Mouse (Mus musculus): Measurements from ENCODE around the gene Zfp638. TPM values are rescaled to one million over a fixed set of nuclear protein-coding genes. Genes with fewer than 3 reads are reported as not detected.
A peak's percentile ranks its signal among the peaks of the same experiment; 100 is the strongest.

The Zfp638 gene
- total RNA-seq, 1 experiment = 96.6 TPM

DNA sequence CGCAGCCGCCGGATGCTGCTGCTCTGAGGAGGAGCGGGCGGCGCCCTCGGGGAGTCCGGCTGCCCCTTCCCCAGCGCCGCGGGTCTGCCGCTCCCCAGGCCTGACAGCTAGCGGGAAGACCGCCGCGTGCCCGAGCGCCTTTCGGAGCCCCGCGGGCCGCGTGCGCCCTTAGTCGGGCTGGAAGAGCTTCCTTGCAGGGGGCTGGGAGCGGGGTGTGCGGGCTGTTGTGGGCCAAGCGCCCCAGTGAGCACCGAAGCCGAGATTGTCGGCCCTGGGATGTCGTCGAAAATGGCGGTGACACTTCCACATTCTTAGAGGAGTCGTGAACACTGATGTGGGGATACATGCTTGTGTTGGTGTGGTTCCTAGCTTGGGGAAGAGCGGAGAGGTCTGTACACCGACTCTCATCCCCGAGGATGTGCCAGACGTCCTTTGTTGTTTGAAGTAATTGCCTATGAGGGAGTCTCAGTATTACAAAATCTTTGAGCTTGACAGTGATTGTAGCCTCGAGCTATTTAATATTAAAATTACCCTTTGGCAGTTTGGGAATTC, 47.9 kb downstream of the Zfp638 start:
- peak overlapping the region; percentile 95 for H3K27ac ChIP-seq (ENCODE audit: insufficient read depth, low read depth, low read length, poor library complexity, severe bottlenecking)
- H3K4me1 ChIP-seq (ENCODE audit: control insufficient read depth in 2 of 2, insufficient read depth in 2 of 2, low read length in 2 of 2, poor library complexity in 1 of 2) = peaks cover 0 to 5% of the 10 kb centered on the region in 2 experiments; a peak in 1 of 4 replicates
- TF ChIP-seq ZNF384 (IDR thresholded peaks at IDR 0.05; ENCODE audit: low read depth, low read length) (no peak), CHD2 (IDR thresholded peaks at IDR 0.05; ENCODE audit: low read depth, low read length) (no peak), MAFK (IDR thresholded peaks at IDR 0.05; ENCODE audit: insufficient read depth, low read depth, low read length) (no peak), HCFC1 (IDR thresholded peaks at IDR 0.05; ENCODE audit: borderline replicate concordance, insufficient read depth, low read length) (no peak), ZC3H11A (IDR thresholded peaks at IDR 0.05; ENCODE audit: borderline replicate concordance, low read depth, low read length) (no peak)
- no peak for DNase-seq (ENCODE audit: low read depth, low spot score)
- in situ Hi-C loops (cut with MboI; ENCODE audit: low sequenced_read_pairs in 2 of 2, unreplicated experiment in 2 of 2) = loop anchor here in 1 of 2 experiments (5.0 kb wide), 1 partner anchor 32 kb away; no protein-coding TSS in a partner anchor
- no peaks in the 10 kb centered on the region for H3K36me3 ChIP-seq (ENCODE audit: control insufficient read depth, insufficient read depth, low read length, poor library complexity, severe bottlenecking)
- H3K9ac ChIP-seq (ENCODE audit: insufficient read depth, low read depth, low read length, poor library complexity, severe bottlenecking) = peak overlapping the region; percentile 99
- peak overlapping the region; percentile 92 to 94 for H3K4me3 ChIP-seq (ENCODE audit: insufficient read depth in 1 of 2, low read depth in 1 of 2, low read length in 2 of 2, poor library complexity in 1 of 2, severe bottlenecking in 1 of 2)
- no peaks in the 10 kb centered on the region for H3K9me3 ChIP-seq (ENCODE audit: control insufficient read depth, insufficient read depth, low read depth, low read length)

DNA sequence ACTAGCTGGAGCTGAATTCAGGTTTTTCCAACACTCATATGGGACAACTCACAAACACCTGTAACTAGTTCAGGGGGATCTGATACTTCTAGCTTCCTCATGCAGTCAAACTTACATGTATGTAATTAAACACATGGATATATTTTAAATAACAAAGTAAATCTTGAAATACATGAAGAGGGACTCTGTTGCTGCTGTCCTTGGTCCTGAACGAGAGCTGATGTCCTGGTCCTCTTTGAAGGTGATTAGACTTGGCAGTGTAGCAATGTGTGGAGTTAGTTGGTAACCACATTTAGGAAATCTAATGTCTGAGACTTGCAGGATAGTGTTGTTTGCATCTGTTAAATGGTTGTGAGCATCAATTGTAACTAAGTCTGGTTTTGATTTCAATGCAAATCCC, 60.5 kb downstream of the Zfp638 start:
- Histone ChIP-seq H3K4me1 (ENCODE audit: control insufficient read depth in 2 of 2, insufficient read depth in 2 of 2, low read length in 2 of 2, poor library complexity in 1 of 2) (peaks cover 0 to 1% of the 10 kb centered on the region in 2 experiments; a peak in 1 of 4 replicates), H3K27ac (ENCODE audit: insufficient read depth, low read depth, low read length, poor library complexity, severe bottlenecking) (no peak overlapping the region), H3K9me3 (ENCODE audit: control insufficient read depth, insufficient read depth, low read depth, low read length) (no peaks in the 10 kb centered on the region), H3K4me3 (ENCODE audit: insufficient read depth in 1 of 2, low read depth in 1 of 2, low read length in 2 of 2, poor library complexity in 1 of 2, severe bottlenecking in 1 of 2) (no peak overlapping the region), H3K36me3 (ENCODE audit: control insufficient read depth, insufficient read depth, low read length, poor library complexity, severe bottlenecking) (peaks cover 10% of the 10 kb centered on the region), H3K9ac (ENCODE audit: insufficient read depth, low read depth, low read length, poor library complexity, severe bottlenecking) (no peak overlapping the region)
- in situ Hi-C loops (cut with MboI; ENCODE audit: low sequenced_read_pairs in 2 of 2, unreplicated experiment in 2 of 2) = no loop called here
- no peak for DNase-seq (ENCODE audit: low read depth, low spot score)
- TF ChIP-seq MAFK (IDR thresholded peaks at IDR 0.05; ENCODE audit: insufficient read depth, low read depth, low read length) (no peak), ZC3H11A (IDR thresholded peaks at IDR 0.05; ENCODE audit: borderline replicate concordance, low read depth, low read length) (no peak), CHD2 (IDR thresholded peaks at IDR 0.05; ENCODE audit: low read depth, low read length) (no peak), HCFC1 (IDR thresholded peaks at IDR 0.05; ENCODE audit: borderline replicate concordance, insufficient read depth, low read length) (no peak), ZNF384 (IDR thresholded peaks at IDR 0.05; ENCODE audit: low read depth, low read length) (no peak)

DNA sequence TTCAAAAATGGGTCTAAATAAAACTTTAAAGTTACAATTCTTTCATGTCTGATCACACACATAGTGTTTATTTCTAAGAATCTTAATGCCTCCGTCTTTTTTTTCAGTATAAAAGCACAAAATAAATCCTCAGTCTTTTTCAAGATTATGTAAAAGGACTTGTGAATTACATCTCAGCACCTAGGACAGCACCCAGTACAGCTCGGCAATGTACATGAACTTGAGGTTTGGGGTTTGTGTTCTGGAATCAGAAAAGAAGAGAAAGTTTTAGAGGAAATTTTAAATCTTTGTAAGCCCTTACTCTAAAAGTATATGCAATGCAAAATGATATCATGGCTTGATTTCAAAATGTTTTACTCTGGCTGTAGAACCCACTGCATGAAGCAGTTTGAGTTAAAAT, 61.3 kb downstream of the Zfp638 start:
- Histone ChIP-seq H3K36me3 (ENCODE audit: control insufficient read depth, insufficient read depth, low read length, poor library complexity, severe bottlenecking) (peaks cover 10% of the 10 kb centered on the region), H3K4me3 (ENCODE audit: insufficient read depth in 1 of 2, low read depth in 1 of 2, low read length in 2 of 2, poor library complexity in 1 of 2, severe bottlenecking in 1 of 2) (no peak overlapping the region), H3K4me1 (ENCODE audit: control insufficient read depth in 2 of 2, insufficient read depth in 2 of 2, low read length in 2 of 2, poor library complexity in 1 of 2) (peaks cover 0 to 1% of the 10 kb centered on the region in 2 experiments; a peak in 1 of 4 replicates), H3K27ac (ENCODE audit: insufficient read depth, low read depth, low read length, poor library complexity, severe bottlenecking) (no peak overlapping the region), H3K9me3 (ENCODE audit: control insufficient read depth, insufficient read depth, low read depth, low read length) (no peaks in the 10 kb centered on the region), H3K9ac (ENCODE audit: insufficient read depth, low read depth, low read length, poor library complexity, severe bottlenecking) (no peak overlapping the region)
- DNase-seq (ENCODE audit: low read depth, low spot score) = no peak
- no peak for TF ChIP-seq CHD2 (IDR thresholded peaks at IDR 0.05; ENCODE audit: low read depth, low read length)
- TF ChIP-seq ZC3H11A (IDR thresholded peaks at IDR 0.05; ENCODE audit: borderline replicate concordance, low read depth, low read length) = no peak
- no peak for TF ChIP-seq ZNF384 (IDR thresholded peaks at IDR 0.05; ENCODE audit: low read depth, low read length)
- TF ChIP-seq MAFK (IDR thresholded peaks at IDR 0.05; ENCODE audit: insufficient read depth, low read depth, low read length) = no peak
- TF ChIP-seq HCFC1 (IDR thresholded peaks at IDR 0.05; ENCODE audit: borderline replicate concordance, insufficient read depth, low read length) = no peak
- in situ Hi-C loops (cut with MboI; ENCODE audit: low sequenced_read_pairs in 2 of 2, unreplicated experiment in 2 of 2) = no loop called here

DNA sequence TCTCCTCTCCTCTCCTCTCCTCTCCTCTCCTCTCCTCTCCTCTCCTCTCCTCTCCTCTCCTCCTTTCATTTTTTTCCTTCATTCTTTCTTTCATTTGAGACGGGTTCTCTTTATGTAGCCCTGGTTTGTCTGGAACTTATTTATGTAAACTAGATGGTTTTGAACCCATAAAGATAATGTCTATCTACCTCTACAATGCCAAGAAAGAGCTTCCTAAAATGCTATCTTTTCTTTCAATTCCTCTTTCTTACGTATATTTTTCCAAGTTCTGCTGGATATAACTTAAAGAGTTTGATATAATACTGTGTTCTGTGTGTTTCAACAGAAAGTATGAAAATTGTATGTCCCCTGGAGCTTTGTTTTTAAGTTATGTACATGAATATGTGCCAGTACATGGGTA, 72.6 kb downstream of the Zfp638 start:
- Histone ChIP-seq H3K36me3 (ENCODE audit: control insufficient read depth, insufficient read depth, low read length, poor library complexity, severe bottlenecking) (peaks cover 6% of the 10 kb centered on the region), H3K9ac (ENCODE audit: insufficient read depth, low read depth, low read length, poor library complexity, severe bottlenecking) (no peak overlapping the region), H3K4me1 (ENCODE audit: control insufficient read depth in 2 of 2, insufficient read depth in 2 of 2, low read length in 2 of 2, poor library complexity in 1 of 2) (no peaks in the 10 kb centered on the region), H3K9me3 (ENCODE audit: control insufficient read depth, insufficient read depth, low read depth, low read length) (no peaks in the 10 kb centered on the region), H3K4me3 (ENCODE audit: insufficient read depth in 1 of 2, low read depth in 1 of 2, low read length in 2 of 2, poor library complexity in 1 of 2, severe bottlenecking in 1 of 2) (no peak overlapping the region), H3K27ac (ENCODE audit: insufficient read depth, low read depth, low read length, poor library complexity, severe bottlenecking) (no peak overlapping the region)
- DNase-seq (ENCODE audit: low read depth, low spot score) = no peak
- TF ChIP-seq CHD2 (IDR thresholded peaks at IDR 0.05; ENCODE audit: low read depth, low read length) (no peak), ZC3H11A (IDR thresholded peaks at IDR 0.05; ENCODE audit: borderline replicate concordance, low read depth, low read length) (no peak), HCFC1 (IDR thresholded peaks at IDR 0.05; ENCODE audit: borderline replicate concordance, insufficient read depth, low read length) (no peak), MAFK (IDR thresholded peaks at IDR 0.05; ENCODE audit: insufficient read depth, low read depth, low read length) (no peak), ZNF384 (IDR thresholded peaks at IDR 0.05; ENCODE audit: low read depth, low read length) (no peak)
- in situ Hi-C loops (cut with MboI; ENCODE audit: low sequenced_read_pairs in 2 of 2, unreplicated experiment in 2 of 2) = no loop called here
